Mouse (Mus musculus) MEL (cell line): ENCODE results near the gene Gm5475. TPM values are rescaled to one million over a fixed set of nuclear protein-coding genes. Genes with fewer than 3 reads are reported as not detected.
A peak's percentile ranks its signal among the peaks of the same experiment; 100 is the strongest.

Source experiments
- DNase-seq: peaks from one replicate; pipeline ENCODE4 v3.0.0; 2011; ENCODE audit warnings: low read depth, low spot score
- H3K27ac ChIP-seq: 2 replicates; pipeline ENCODE4 v1.5.1; 2012; ENCODE audit warnings: low read depth, mild to moderate bottlenecking, control low read depth, low read length, moderate library complexity; ENCODE audit not compliant: control insufficient read depth
- H3K27me3 ChIP-seq, 2 experiments: fragments of 150-350 bp in 1 of 2; sonication (generic) in 1 of 2; 2 replicates each; pipeline ENCODE4 v1.6.1; 2012; ENCODE audit warnings: low read length in 2 of 2, mild to moderate bottlenecking in 2 of 2, improper control_type of control experiment in 1 of 2, moderate library complexity in 1 of 2; ENCODE audit not compliant: insufficient read depth in 2 of 2, control insufficient read depth in 1 of 2
- H3K36me3 ChIP-seq, 2 experiments: 2 replicates each; pipeline ENCODE4 v1.6.1; 2012 to 2014; ENCODE audit warnings: low read length in 2 of 2, improper control_type of control experiment in 1 of 2, inconsistent platforms in 1 of 2, mild to moderate bottlenecking in 1 of 2; ENCODE audit not compliant: insufficient read depth in 2 of 2, control insufficient read depth in 1 of 2
- H3K4me1 ChIP-seq, 2 experiments: fragments of 150-350 bp in 1 of 2; sonication (generic) in 1 of 2; 2 replicates each; pipeline ENCODE4 v1.6.1; 2012; ENCODE audit warnings: low read length in 2 of 2, improper control_type of control experiment in 1 of 2, mild to moderate bottlenecking in 1 of 2; ENCODE audit not compliant: insufficient read depth in 2 of 2, control insufficient read depth in 1 of 2
- H3K4me3 ChIP-seq, 2 experiments: fragments of 150-350 bp in 1 of 2; sonication (generic) in 1 of 2; 2 replicates each; pipeline ENCODE4 v1.5.1; 2012; ENCODE audit warnings: low read depth in 2 of 2, low read length in 2 of 2, mild to moderate bottlenecking in 2 of 2, moderate library complexity in 2 of 2, control low read depth in 1 of 2, improper control_type of control experiment in 1 of 2; ENCODE audit not compliant: control insufficient read depth in 1 of 2, insufficient read depth in 1 of 2
- H3K79me2 ChIP-seq: 2 replicates; pipeline ENCODE4 v1.6.1; 2012; ENCODE audit warnings: mild to moderate bottlenecking, low read length, moderate library complexity; ENCODE audit not compliant: control insufficient read depth, poor library complexity, insufficient read depth
- H3K9ac ChIP-seq: 2 replicates; pipeline ENCODE4 v1.6.1; 2012; ENCODE audit warnings: low read depth, mild to moderate bottlenecking, control low read depth, low read length, moderate library complexity; ENCODE audit not compliant: control insufficient read depth, poor library complexity, severe bottlenecking
- H3K9me3 ChIP-seq: fragments of 150-350 bp; sonication (generic); replicated peaks from 2 replicates; pipeline ENCODE4 v1.6.1; 2012; ENCODE audit warnings: mild to moderate bottlenecking, low read length, improper control_type of control experiment, moderate library complexity; ENCODE audit not compliant: insufficient read depth
- BHLHE40 ChIP-seq: IDR thresholded peaks from 2 replicates; pipeline ENCODE4 v1.6.1; 2012; ENCODE audit warnings: low read depth, mild to moderate bottlenecking, inconsistent platforms, low read length, improper control_type of control experiment, borderline replicate concordance
- CHD1 ChIP-seq: IDR thresholded peaks from 2 replicates; pipeline ENCODE4 v1.6.1; 2012; ENCODE audit warnings: low read depth, mild to moderate bottlenecking, inconsistent platforms, low read length, improper control_type of control experiment
- CHD2 ChIP-seq: IDR thresholded peaks from 2 replicates; pipeline ENCODE4 v1.6.1; 2011; ENCODE audit warnings: low read length, improper control_type of control experiment
- CTCF ChIP-seq, 3 experiments: IDR thresholded peaks in 2 of 3; conservative IDR thresholded peaks in 1 of 3; 2 replicates each; pipeline ENCODE4 v1.5.1; 2011 to 2012; ENCODE audit warnings: low read length in 3 of 3, low read depth in 2 of 3, mild to moderate bottlenecking in 2 of 3, improper control_type of control experiment in 1 of 3, inconsistent platforms in 1 of 3, mixed read lengths in 1 of 3, moderate library complexity in 1 of 3; ENCODE audit not compliant: control insufficient read depth in 1 of 3, insufficient read depth in 1 of 3, poor library complexity in 1 of 3, severe bottlenecking in 1 of 3
- E2F4 ChIP-seq: IDR thresholded peaks from 2 replicates; pipeline ENCODE4 v1.6.1; 2011; ENCODE audit warnings: low read depth, low read length, improper control_type of control experiment, borderline replicate concordance
- ELF1 ChIP-seq: IDR thresholded peaks from 2 replicates; pipeline ENCODE4 v1.6.1; 2014; ENCODE audit warnings: low read depth, mild to moderate bottlenecking, inconsistent platforms, low read length, improper control_type of control experiment, moderate library complexity
- EP300 ChIP-seq, 2 experiments: IDR thresholded peaks; 2 replicates each; pipeline ENCODE4 v1.6.1; 2011; ENCODE audit warnings: improper control_type of control experiment in 2 of 2, low read length in 2 of 2, low read depth in 1 of 2, mild to moderate bottlenecking in 1 of 2
- ETS1 ChIP-seq: IDR thresholded peaks from 2 replicates; pipeline ENCODE4 v1.6.1; 2012; ENCODE audit warnings: low read depth, mild to moderate bottlenecking, inconsistent platforms, low read length, improper control_type of control experiment, moderate library complexity
- GABPA ChIP-seq: IDR thresholded peaks from 2 replicates; pipeline ENCODE4 v1.6.1; 2012; ENCODE audit warnings: low read depth, mild to moderate bottlenecking, inconsistent platforms, low read length, improper control_type of control experiment, moderate library complexity
- HCFC1 ChIP-seq: IDR thresholded peaks from 2 replicates; pipeline ENCODE4 v1.6.1; 2012; ENCODE audit warnings: low read depth, mild to moderate bottlenecking, inconsistent platforms, low read length, improper control_type of control experiment, moderate library complexity
- JUND ChIP-seq: IDR thresholded peaks from 2 replicates; pipeline ENCODE4 v1.6.1; 2011; ENCODE audit warnings: low read depth, mild to moderate bottlenecking, improper control_type of control experiment, low read length
- MAFK ChIP-seq: IDR thresholded peaks from 2 replicates; pipeline ENCODE4 v1.6.1; 2011; ENCODE audit warnings: low read depth, mild to moderate bottlenecking, low read length, improper control_type of control experiment, borderline replicate concordance
- MAX ChIP-seq: IDR thresholded peaks from 2 replicates; pipeline ENCODE4 v1.6.1; 2011; ENCODE audit warnings: low read length, improper control_type of control experiment
- MAZ ChIP-seq: IDR thresholded peaks from 2 replicates; pipeline ENCODE4 v1.6.1; 2012; ENCODE audit warnings: low read depth, mild to moderate bottlenecking, inconsistent platforms, low read length, improper control_type of control experiment
- MEF2A ChIP-seq: IDR thresholded peaks from 2 replicates; pipeline ENCODE4 v1.6.1; 2014; ENCODE audit warnings: low read depth, mild to moderate bottlenecking, inconsistent platforms, low read length, improper control_type of control experiment; ENCODE audit not compliant: poor library complexity, insufficient replicate concordance, severe bottlenecking; ENCODE audit errors: extremely low read depth
- MXI1 ChIP-seq: IDR thresholded peaks from 2 replicates; pipeline ENCODE4 v1.6.1; 2011; ENCODE audit warnings: mild to moderate bottlenecking, low read depth, low read length, improper control_type of control experiment
- MYB ChIP-seq: IDR thresholded peaks from 2 replicates; pipeline ENCODE4 v1.6.1; 2011; ENCODE audit warnings: mild to moderate bottlenecking, low read depth, low read length, improper control_type of control experiment
- MYC ChIP-seq: IDR thresholded peaks from 2 replicates; pipeline ENCODE4 v1.6.1; 2011; ENCODE audit warnings: low read depth, mild to moderate bottlenecking, low read length, improper control_type of control experiment, moderate library complexity
- NELFE ChIP-seq: IDR thresholded peaks from 2 replicates; pipeline ENCODE4 v1.6.1; 2011; ENCODE audit warnings: low read depth, low read length, improper control_type of control experiment
- NRF1 ChIP-seq: IDR thresholded peaks from 2 replicates; pipeline ENCODE4 v1.6.1; 2014; ENCODE audit warnings: low read depth, mild to moderate bottlenecking, inconsistent platforms, low read length, improper control_type of control experiment, moderate library complexity; ENCODE audit not compliant: poor library complexity, insufficient read depth, severe bottlenecking
- POLR2A ChIP-seq, 2 experiments: IDR thresholded peaks; 2 replicates each; pipeline ENCODE4 v1.6.1; 2011 to 2012; ENCODE audit warnings: low read length in 2 of 2, mild to moderate bottlenecking in 2 of 2, control low read depth in 1 of 2, improper control_type of control experiment in 1 of 2, low read depth in 1 of 2, moderate library complexity in 1 of 2; ENCODE audit not compliant: control insufficient read depth in 1 of 2, insufficient read depth in 1 of 2, poor library complexity in 1 of 2
- POLR2AphosphoS2 ChIP-seq: IDR thresholded peaks from 2 replicates; pipeline ENCODE4 v1.6.1; 2011; ENCODE audit warnings: low read length, improper control_type of control experiment
- POLR2AphosphoS5 ChIP-seq: IDR thresholded peaks from 2 replicates; pipeline ENCODE4 v1.6.1; 2012; ENCODE audit warnings: low read depth, borderline replicate concordance, mild to moderate bottlenecking, inconsistent platforms, low read length, moderate library complexity, mixed read lengths
- RAD21 ChIP-seq: IDR thresholded peaks from 2 replicates; pipeline ENCODE4 v1.6.1; 2011; ENCODE audit warnings: mild to moderate bottlenecking, low read depth, low read length, improper control_type of control experiment
- RCOR1 ChIP-seq: IDR thresholded peaks from 2 replicates; pipeline ENCODE4 v1.6.1; 2012; ENCODE audit warnings: low read depth, mild to moderate bottlenecking, inconsistent platforms, low read length, improper control_type of control experiment
- SIN3A ChIP-seq: IDR thresholded peaks from 2 replicates; pipeline ENCODE4 v1.6.1; 2012; ENCODE audit warnings: low read length, improper control_type of control experiment, inconsistent platforms
- SMC3 ChIP-seq: IDR thresholded peaks from 2 replicates; pipeline ENCODE4 v1.6.1; 2011; ENCODE audit warnings: low read depth, low read length, improper control_type of control experiment
- TAL1 ChIP-seq: IDR thresholded peaks from 2 replicates; pipeline ENCODE4 v1.6.1; 2012; ENCODE audit warnings: mild to moderate bottlenecking, inconsistent platforms, low read length, moderate library complexity, mixed read lengths
- TBP ChIP-seq: IDR thresholded peaks from 2 replicates; pipeline ENCODE4 v1.8.0; 2011; ENCODE audit warnings: low read depth, low read length, improper control_type of control experiment
- TCF12 ChIP-seq: IDR thresholded peaks from 2 replicates; pipeline ENCODE4 v1.6.1; 2014; ENCODE audit warnings: low read depth, mild to moderate bottlenecking, inconsistent platforms, low read length, improper control_type of control experiment, moderate library complexity
- UBTF ChIP-seq: IDR thresholded peaks from 2 replicates; pipeline ENCODE4 v1.6.1; 2012; ENCODE audit warnings: low read depth, mild to moderate bottlenecking, inconsistent platforms, low read length, improper control_type of control experiment, moderate library complexity, borderline replicate concordance; ENCODE audit not compliant: insufficient read depth
- USF1 ChIP-seq: IDR thresholded peaks from 2 replicates; pipeline ENCODE4 v1.6.1; 2014; ENCODE audit warnings: low read depth, mild to moderate bottlenecking, inconsistent platforms, low read length, improper control_type of control experiment, moderate library complexity
- USF2 ChIP-seq, 2 experiments: IDR thresholded peaks; 2 replicates each; pipeline ENCODE4 v1.6.1; 2011 to 2012; ENCODE audit warnings: improper control_type of control experiment in 2 of 2, low read length in 2 of 2, borderline replicate concordance in 1 of 2, inconsistent platforms in 1 of 2, low read depth in 1 of 2, mild to moderate bottlenecking in 1 of 2; ENCODE audit not compliant: insufficient read depth in 1 of 2
- ZC3H11A ChIP-seq: IDR thresholded peaks from 2 replicates; pipeline ENCODE4 v1.6.1; 2012; ENCODE audit warnings: low read depth, mild to moderate bottlenecking, inconsistent platforms, low read length, improper control_type of control experiment
- ZKSCAN1 ChIP-seq: IDR thresholded peaks from 2 replicates; pipeline ENCODE4 v1.6.1; 2012; ENCODE audit warnings: low read depth, mild to moderate bottlenecking, inconsistent platforms, low read length, improper control_type of control experiment, moderate library complexity
- ZMIZ1 ChIP-seq: IDR thresholded peaks from 2 replicates; pipeline ENCODE4 v1.6.1; 2012; ENCODE audit warnings: low read depth, mild to moderate bottlenecking, inconsistent platforms, low read length, improper control_type of control experiment, moderate library complexity
- ZNF384 ChIP-seq: IDR thresholded peaks from 2 replicates; pipeline ENCODE4 v1.6.1; 2012; ENCODE audit warnings: low read depth, mild to moderate bottlenecking, inconsistent platforms, low read length, improper control_type of control experiment
- polyA plus RNA-seq, 2 experiments: library from polyadenylated mRNA; stranded (reverse) in 1 of 2; unstranded in 1 of 2; fragments of >175 nt in 1 of 2; fragments of >200 nt in 1 of 2; gene quantifications; 2 replicates each; pipeline versions ENCODE4 v1.2.1 to v1.2.4; 2012; ENCODE audit warnings: low replicate concordance in 2 of 2, low read depth in 1 of 2; ENCODE audit not compliant: insufficient read length in 2 of 2, insufficient read depth in 1 of 2, missing spikeins in 1 of 2
- total RNA-seq: library from RNA; depleted of rRNA; stranded (reverse); fragments of 300-350 nt; gene quantifications from 2 replicates; pipeline ENCODE4 v1.2.3, GENCODE M21; 2012

The Gm5475 gene
- total and polyA plus RNA-seq, 3 experiments = 0.14 to 0.15 TPM; not detected in 1

DNA sequence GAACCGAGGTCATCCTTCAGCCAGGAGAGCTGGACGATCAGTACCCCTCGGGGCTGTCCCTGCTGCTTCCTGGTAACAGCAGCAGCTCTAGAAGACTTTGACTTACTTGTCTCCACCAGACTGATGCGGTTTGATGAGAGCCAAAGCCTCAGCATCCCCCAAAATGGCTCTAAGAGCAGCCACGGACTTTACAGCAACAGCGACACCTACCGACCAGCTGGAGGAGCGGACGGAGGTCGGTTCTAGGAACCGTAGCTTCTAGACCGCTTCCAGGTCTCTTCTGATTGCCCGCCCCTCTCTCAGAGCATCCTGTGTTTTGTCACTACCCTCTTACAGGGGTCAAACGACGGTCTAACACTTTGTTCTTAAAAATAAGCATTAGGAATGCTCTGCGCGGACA is 35.4 kb downstream of the Gm5475 start:
- Histone ChIP-seq H3K4me3 (peak overlapping the region; percentile 60), H3K36me3 (peaks cover 0 to 2% of the 10 kb centered on the region in 2 experiments; a peak in 1 of 4 replicates), H3K79me2 (no peaks in the 10 kb centered on the region), H3K27me3 (no peaks in the 10 kb centered on the region), H3K9ac (peak overlapping the region; percentile 40), H3K4me1 (peaks cover 0 to 13% of the 10 kb centered on the region in 2 experiments), H3K9me3 (no peaks in the 10 kb centered on the region), H3K27ac (no peak overlapping the region)
- DNase-seq = peak; percentile 95
- 0 out of 2 replicates have a peak, but pooled peaks have one; percentile 15 for TF ChIP-seq TBP
- TF ChIP-seq ZNF384 = 0 out of 2 replicates have a peak, but pooled peaks have one; percentile 40
- peak; percentile 97 for TF ChIP-seq ZC3H11A
- TF ChIP-seq RCOR1 = peak; percentile 52; the same call in 1 of the 2 replicates
- no peak for TF ChIP-seq USF2 (IDR thresholded peaks at IDR 0.05; ENCODE audit: borderline replicate concordance in 1 of 2, insufficient read depth in 1 of 2, low read depth in 1 of 2, low read length in 2 of 2)
- no peak for TF ChIP-seq MEF2A
- peak; percentile 79 for TF ChIP-seq SIN3A
- no peak for TF ChIP-seq NRF1
- no peak for TF ChIP-seq ZMIZ1
- TF ChIP-seq MYC = peak; percentile 29; the same call in 1 of the 2 replicates
- TF ChIP-seq POLR2AphosphoS5 = no peak
- TF ChIP-seq NELFE = 0 out of 2 replicates have a peak, but pooled peaks have one; percentile 16
- peak; percentile 94 for TF ChIP-seq SMC3
- TF ChIP-seq HCFC1 = 0 out of 2 replicates have a peak, but pooled peaks have one; percentile 35
- no peak for TF ChIP-seq UBTF
- no peak; the same call in 1 of the 2 replicates for TF ChIP-seq MXI1
- no peak for TF ChIP-seq CHD2
- no peak for TF ChIP-seq EP300 (IDR thresholded peaks at IDR 0.05; ENCODE audit: low read depth in 1 of 2, low read length in 2 of 2)
- no peak for TF ChIP-seq GABPA
- no peak for TF ChIP-seq POLR2AphosphoS2
- TF ChIP-seq ELF1 = peak; percentile 36; the same call in 1 of the 2 replicates
- TF ChIP-seq ETS1 = no peak
- TF ChIP-seq MAX = no peak
- TF ChIP-seq TAL1 = no peak
- TF ChIP-seq MYB = no peak
- TF ChIP-seq JUND = no peak
- TF ChIP-seq ZKSCAN1 = no peak
- peak; percentile 99 for TF ChIP-seq RAD21
- 0 out of 2 replicates have a peak, but pooled peaks have one; percentile 9 for TF ChIP-seq TCF12
- no peak for TF ChIP-seq CHD1
- TF ChIP-seq USF1 = no peak
- no peak for TF ChIP-seq POLR2A (IDR thresholded peaks at IDR 0.05; ENCODE audit: control insufficient read depth in 1 of 2, insufficient read depth in 1 of 2, low read depth in 1 of 2, low read length in 2 of 2, poor library complexity in 1 of 2)
- no peak; the same call in 1 of the 2 replicates for TF ChIP-seq BHLHE40
- no peak for TF ChIP-seq MAZ
- no peak for TF ChIP-seq MAFK
- no peak for TF ChIP-seq E2F4
- peak; percentile 98 to 99 (median 99) for TF ChIP-seq CTCF (IDR thresholded peaks at IDR 0.05 in 2 of 3, conservative IDR thresholded peaks at IDR 0.05 in 1 of 3; ENCODE audit: control insufficient read depth in 1 of 3, insufficient read depth in 1 of 3, low read depth in 2 of 3, low read length in 3 of 3, poor library complexity in 1 of 3, severe bottlenecking in 1 of 3)
